Mouse (Mus musculus) midbrain, embryonic 12.5 days (tissue): ENCODE data around the gene Zfp606. TPM values are rescaled to one million over a fixed set of nuclear protein-coding genes. Genes with fewer than 3 reads are reported as not detected.
A peak's percentile ranks its signal among the peaks of the same experiment; 100 is the strongest.

ENCODE experiments used
- ATAC-seq: fragments of 200-750 bp; cut with Nextera tagmentation; 2 replicates; pipeline ENCODE4 v1.8.0; 2017; ENCODE audit warnings: low read depth, moderate TSS enrichment, moderate library complexity; ENCODE audit not compliant: low FRiP score
- H3K27ac ChIP-seq: fragments of 300-500 bp; sonication (generic); replicated peaks from 2 replicates; pipeline ENCODE4 v1.5.1; 2016; ENCODE audit warnings: mild to moderate bottlenecking
- H3K27me3 ChIP-seq: fragments of 300-500 bp; sonication (generic); 2 replicates; pipeline ENCODE4 v1.6.1; 2016; ENCODE audit warnings: mild to moderate bottlenecking
- H3K36me3 ChIP-seq: fragments of 300-500 bp; sonication (generic); 2 replicates; pipeline ENCODE4 v1.6.1; 2016
- H3K4me1 ChIP-seq: fragments of 300-500 bp; sonication (generic); 2 replicates; pipeline ENCODE4 v1.6.1; 2016
- H3K4me2 ChIP-seq: fragments of 300-500 bp; sonication (generic); replicated peaks from 2 replicates; pipeline ENCODE4 v1.6.1; 2016; ENCODE audit warnings: mild to moderate bottlenecking, moderate library complexity
- H3K4me3 ChIP-seq: fragments of 300-500 bp; sonication (generic); 2 replicates; pipeline ENCODE4 v1.5.1; 2016; ENCODE audit warnings: mild to moderate bottlenecking
- H3K9ac ChIP-seq: fragments of 300-500 bp; sonication (generic); replicated peaks from 2 replicates; pipeline ENCODE4 v1.6.1; 2016; ENCODE audit warnings: mild to moderate bottlenecking, moderate library complexity
- H3K9me3 ChIP-seq: fragments of 300-500 bp; sonication (generic); 2 replicates; pipeline ENCODE4 v1.6.1; 2016; ENCODE audit warnings: mild to moderate bottlenecking
- WGBS: fragments of 180-500 bp; shearing (Covaris S2); methylation state at CpG from one replicate; pipeline ENCODE4 v1.1.7; 2016; 5-methylcytosine and 5-hydroxymethylcytosine counted together
- polyA plus RNA-seq: library from polyadenylated mRNA; unstranded; fragments of >200 nt; fragmentation: Nextera tagmentation; extraction: Ambion mirVana; gene quantifications from 2 replicates; pipeline ENCODE4 v1.2.1, GENCODE M21; 2016

Gene Zfp606
- 59.5 and 61.2 TPM in 2 replicates for polyA plus RNA-seq

- WGBS = under 1% methylated on average over 53 of the region's 53 CpGs
- H3K27me3 ChIP-seq = no peaks in the 10 kb centered on the region
- H3K9me3 ChIP-seq = peaks cover 26% of the 10 kb centered on the region
- peak within 1 kb of the TSS; percentile 93 for H3K9ac ChIP-seq
- peaks cover 33% of the 10 kb centered on the region for H3K36me3 ChIP-seq
- peak within 1 kb of the TSS; percentile 80 for H3K27ac ChIP-seq
- peak; percentile 98 for ATAC-seq
- H3K4me2 ChIP-seq = peak within 1 kb of the TSS; percentile 62
- no peaks in the 10 kb centered on the region for H3K4me1 ChIP-seq
- peak within 1 kb of the TSS; percentile 73 for H3K4me3 ChIP-seq
Observed at GRCm38 (mm10) chr7:12478158-12479008, at the start of gene Zfp606. TSS of gene Zfp606 (plus strand) at chr7:12478293.

GRCm38 (mm10) chr7:12479009-12479346 is 885 bp downstream of the Zfp606 start:
- H3K36me3 ChIP-seq = peaks cover 39% of the 10 kb centered on the region
- WGBS = 3% methylated on average over 8 of the region's 8 CpGs
- no peak; the same call in 1 of the 2 replicates for ATAC-seq
- H3K4me2 ChIP-seq = peak overlapping the region; percentile 62
- peaks cover 29% of the 10 kb centered on the region for H3K9me3 ChIP-seq
- H3K4me3 ChIP-seq = peak overlapping the region; percentile 73
- 0 out of 2 replicates have a peak overlapping the region, but pooled peaks have one; percentile 80 for H3K27ac ChIP-seq
- H3K9ac ChIP-seq = peak overlapping the region; percentile 93
- no peaks in the 10 kb centered on the region for H3K27me3 ChIP-seq
- H3K4me1 ChIP-seq = no peaks in the 10 kb centered on the region

- no peak for ATAC-seq
- 59% methylated on average over 4 of the region's 4 CpGs for WGBS
- Histone ChIP-seq H3K9me3 (peaks cover 34% of the 10 kb centered on the region), H3K9ac (peak overlapping the region; percentile 93; the same call in 1 of the 2 replicates), H3K36me3 (peaks cover 45% of the 10 kb centered on the region), H3K4me3 (peak overlapping the region; percentile 73), H3K27me3 (no peaks in the 10 kb centered on the region), H3K4me2 (peak overlapping the region; percentile 62), H3K27ac (no peak overlapping the region), H3K4me1 (no peaks in the 10 kb centered on the region)
Observed at GRCm38 (mm10) chr7:12479525-12479924, 1.4 kb downstream of the Zfp606 start.

- Histone ChIP-seq H3K4me3 (no peak overlapping the region), H3K4me1 (no peaks in the 10 kb centered on the region), H3K27me3 (no peaks in the 10 kb centered on the region), H3K4me2 (no peak overlapping the region), H3K27ac (no peak overlapping the region), H3K9me3 (peaks cover 75% of the 10 kb centered on the region), H3K36me3 (peaks cover 87% of the 10 kb centered on the region), H3K9ac (no peak overlapping the region)
- 97% methylated on average over 6 of the region's 6 CpGs for whole genome bisulfite sequencing
- ATAC-seq = no peak
Observed at GRCm38 (mm10) chr7:12483771-12484170, 5.7 kb downstream of the Zfp606 start.

GRCm38 (mm10) chr7:12485956-12486355 is 7.9 kb downstream of the Zfp606 start:
- Histone ChIP-seq H3K27me3 (no peaks in the 10 kb centered on the region), H3K4me1 (no peaks in the 10 kb centered on the region), H3K9ac (no peak overlapping the region), H3K27ac (no peak overlapping the region), H3K4me3 (no peak overlapping the region), H3K4me2 (no peak overlapping the region), H3K36me3 (peaks cover 99% of the 10 kb centered on the region), H3K9me3 (peaks cover 84% of the 10 kb centered on the region)
- 100% methylated on average over 1 of the region's 1 CpGs for WGBS
- no peak for ATAC-seq

GRCm38 (mm10) chr7:12486691-12487090 is 8.6 kb downstream of the Zfp606 start:
- Histone ChIP-seq H3K4me2 (no peak overlapping the region), H3K4me3 (no peak overlapping the region), H3K9me3 (peaks cover 84% of the 10 kb centered on the region), H3K36me3 (peaks cover 99% of the 10 kb centered on the region), H3K4me1 (no peaks in the 10 kb centered on the region), H3K9ac (no peak overlapping the region), H3K27ac (no peak overlapping the region), H3K27me3 (no peaks in the 10 kb centered on the region)
- no peak for ATAC-seq

GRCm38 (mm10) chr7:12510913-12511312 is 32.8 kb downstream of the Zfp606 start:
- 77% methylated on average over 1 of the region's 1 CpGs for WGBS
- Histone ChIP-seq H3K4me2 (no peak overlapping the region), H3K4me3 (no peak overlapping the region), H3K9me3 (peaks cover 27% of the 10 kb centered on the region; the same call in 1 of the 2 replicates), H3K4me1 (no peaks in the 10 kb centered on the region), H3K36me3 (no peaks in the 10 kb centered on the region), H3K9ac (no peak overlapping the region), H3K27me3 (no peaks in the 10 kb centered on the region), H3K27ac (no peak overlapping the region)
- ATAC-seq = no peak

- H3K27ac ChIP-seq = no peak within 1 kb of the TSS
- no peaks in the 10 kb centered on the region for H3K36me3 ChIP-seq
- H3K9me3 ChIP-seq = peaks cover 28% of the 10 kb centered on the region
- no peak for ATAC-seq
- H3K4me3 ChIP-seq = no peak within 1 kb of the TSS
- 58% methylated on average over 2 of the region's 2 CpGs for WGBS
- H3K27me3 ChIP-seq = no peaks in the 10 kb centered on the region
- H3K4me2 ChIP-seq = no peak within 1 kb of the TSS
- no peak within 1 kb of the TSS for H3K9ac ChIP-seq
- H3K4me1 ChIP-seq = no peaks in the 10 kb centered on the region
Observed at GRCm38 (mm10) chr7:12512217-12512616, 34.1 kb downstream of the Zfp606 start, which contains the start of gene 2900092C05Rik. TSS of gene 2900092C05Rik (plus strand) at chr7:12512517.

Other genes with a start within 250 kb of the Zfp606 start
- gene Vmn1r81, start 210.0 kb upstream of the Zfp606 start, polyA plus RNA-seq = not detected in 2 replicates
- not detected in 2 replicates for gene Vmn1r82, start 177.9 kb upstream of the Zfp606 start, polyA plus RNA-seq
- 0.06 TPM in 1 of 2 replicates, not detected in the other for gene Vmn1r83, start 148.8 kb upstream of the Zfp606 start, polyA plus RNA-seq
- gene Vmn1r84, start 109.0 kb upstream of the Zfp606 start, polyA plus RNA-seq = not detected in 2 replicates
- gene Zfp551, start 55.5 kb upstream of the Zfp606 start, polyA plus RNA-seq = 5.3 and 5.4 TPM in 2 replicates
- gene 2900092C05Rik, start 34.2 kb downstream of the Zfp606 start, polyA plus RNA-seq = not detected in 2 replicates
- 0.01 TPM in 1 of 2 replicates, not detected in the other for gene Vmn2r53, start 130.5 kb downstream of the Zfp606 start, polyA plus RNA-seq
- gene Vmn2r54, start 162.0 kb downstream of the Zfp606 start, polyA plus RNA-seq = not detected in 2 replicates
- not detected in 2 replicates for gene Vmn2r55, start 206.7 kb downstream of the Zfp606 start, polyA plus RNA-seq